Mouse (Mus musculus) liver, embryonic 13.5 days (tissue): ENCODE measurements around the gene Hoxb2. TPM values are rescaled to one million over a fixed set of nuclear protein-coding genes. Genes with fewer than 3 reads are reported as not detected.
A peak's percentile ranks its signal among the peaks of the same experiment; 100 is the strongest.

Source experiments
- ATAC-seq: fragments of 200-750 bp; cut with Nextera tagmentation; 2 replicates; pipeline ENCODE4 v1.8.0; 2017; ENCODE audit warnings: low read depth, mild to moderate bottlenecking, moderate number of reproducible peaks, moderate library complexity
- DNase-seq: peaks from one replicate; pipeline ENCODE4 v3.0.0; 2022
- H3K27ac ChIP-seq: fragments of 300-500 bp; sonication (generic); 2 replicates; pipeline ENCODE4 v1.5.1; 2015; ENCODE audit warnings: moderate library complexity, mild to moderate bottlenecking, inconsistent platforms
- H3K27me3 ChIP-seq: fragments of 300-500 bp; sonication (generic); 2 replicates; pipeline ENCODE4 v1.6.1; 2015; ENCODE audit warnings: mild to moderate bottlenecking, inconsistent platforms
- H3K36me3 ChIP-seq: fragments of 300-500 bp; sonication (generic); 2 replicates; pipeline ENCODE4 v1.6.1; 2015; ENCODE audit warnings: mild to moderate bottlenecking, inconsistent platforms
- H3K4me1 ChIP-seq: fragments of 300-500 bp; sonication (generic); replicated peaks from 2 replicates; pipeline ENCODE4 v1.6.1; 2015; ENCODE audit warnings: inconsistent platforms
- H3K4me2 ChIP-seq: fragments of 300-500 bp; sonication (generic); 2 replicates; pipeline ENCODE4 v1.6.1; 2015; ENCODE audit warnings: inconsistent platforms, mild to moderate bottlenecking, moderate library complexity
- H3K4me3 ChIP-seq: fragments of 300-500 bp; sonication (generic); replicated peaks from 2 replicates; pipeline ENCODE4 v1.5.1; 2015; ENCODE audit warnings: mild to moderate bottlenecking, inconsistent platforms
- H3K9ac ChIP-seq: fragments of 300-500 bp; sonication (generic); 2 replicates; pipeline ENCODE4 v1.6.1; 2015; ENCODE audit warnings: mild to moderate bottlenecking, inconsistent platforms
- H3K9me3 ChIP-seq: fragments of 300-500 bp; sonication (generic); replicated peaks from 2 replicates; pipeline ENCODE4 v1.6.1; 2016; ENCODE audit warnings: inconsistent platforms
- WGBS: fragments of 180-500 bp; shearing (Covaris S2); methylation state at CpG from one replicate; pipeline ENCODE4 v1.1.7; 2015; ENCODE audit not compliant: insufficient replicate concordance; 5-methylcytosine and 5-hydroxymethylcytosine counted together
- polyA plus RNA-seq: library from polyadenylated mRNA; unstranded; fragments of >200 nt; fragmentation: Nextera tagmentation; extraction: Ambion mirVana; gene quantifications from 2 replicates; pipeline ENCODE4 v1.2.1, GENCODE M21; 2015

Gene Hoxb2
- polyA plus RNA-seq, result 1.2 and 1.7 TPM in 2 replicates

DNA sequence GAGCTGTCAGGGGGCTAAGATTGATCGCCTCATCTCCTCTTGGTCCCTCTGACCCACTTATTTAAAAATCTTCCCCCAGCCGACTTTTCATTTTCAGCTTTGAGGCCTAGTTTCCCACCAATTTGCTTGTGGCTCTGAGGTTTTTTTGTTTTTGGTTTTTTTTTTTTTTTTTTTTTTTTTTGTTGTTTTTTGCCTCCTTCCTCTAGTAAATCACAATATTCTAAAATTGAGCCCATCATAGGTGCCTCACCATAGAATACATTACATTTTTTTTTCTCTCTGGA is at the start of gene Hoxb2:
Hoxb2 (plus strand) TSS at position 185 of the 284 bp plus-strand sequence.
- Histone ChIP-seq H3K36me3 (no peaks in the 10 kb centered on the region), H3K4me1 (0 out of 2 replicates have a peak, but pooled peaks cover 4% of the 10 kb centered on the region), H3K4me3 (no peak within 1 kb of the TSS), H3K27me3 (peaks cover 96% of the 10 kb centered on the region), H3K9ac (no peak within 1 kb of the TSS), H3K9me3 (no peaks in the 10 kb centered on the region), H3K27ac (no peak within 1 kb of the TSS), H3K4me2 (no peak within 1 kb of the TSS)
- no peak for ATAC-seq
- DNase-seq, result no peak
- WGBS, result 29% methylated on average over 2 of the region's 2 CpGs

- Histone ChIP-seq H3K9ac (no peak overlapping the region), H3K36me3 (no peaks in the 10 kb centered on the region), H3K9me3 (no peaks in the 10 kb centered on the region), H3K4me3 (no peak overlapping the region), H3K4me2 (no peak overlapping the region), H3K4me1 (peaks cover 4% of the 10 kb centered on the region; the same call in 1 of the 2 replicates), H3K27ac (no peak overlapping the region), H3K27me3 (peaks cover 100% of the 10 kb centered on the region)
- WGBS, result 22% methylated on average over 10 of the region's 10 CpGs
- no peak for DNase-seq
- no peak for ATAC-seq
Measured at GRCm38 (mm10) chr11:96301064-96301431, 49.3 kb upstream of the Hoxb2 start.

GRCm38 (mm10) chr11:96301837-96302236 is 48.5 kb upstream of the Hoxb2 start:
- no peak overlapping the region for H3K27ac ChIP-seq
- no peaks in the 10 kb centered on the region for H3K36me3 ChIP-seq
- H3K4me2 ChIP-seq, result no peak overlapping the region
- DNase-seq (no peak), ATAC-seq (no peak)
- H3K9ac ChIP-seq, result no peak overlapping the region
- H3K27me3 ChIP-seq, result peaks cover 100% of the 10 kb centered on the region
- no peaks in the 10 kb centered on the region for H3K9me3 ChIP-seq
- H3K4me3 ChIP-seq, result no peak overlapping the region
- 13% methylated on average over 15 of the region's 15 CpGs for WGBS
- H3K4me1 ChIP-seq, result peaks cover 4% of the 10 kb centered on the region; the same call in 1 of the 2 replicates

DNA sequence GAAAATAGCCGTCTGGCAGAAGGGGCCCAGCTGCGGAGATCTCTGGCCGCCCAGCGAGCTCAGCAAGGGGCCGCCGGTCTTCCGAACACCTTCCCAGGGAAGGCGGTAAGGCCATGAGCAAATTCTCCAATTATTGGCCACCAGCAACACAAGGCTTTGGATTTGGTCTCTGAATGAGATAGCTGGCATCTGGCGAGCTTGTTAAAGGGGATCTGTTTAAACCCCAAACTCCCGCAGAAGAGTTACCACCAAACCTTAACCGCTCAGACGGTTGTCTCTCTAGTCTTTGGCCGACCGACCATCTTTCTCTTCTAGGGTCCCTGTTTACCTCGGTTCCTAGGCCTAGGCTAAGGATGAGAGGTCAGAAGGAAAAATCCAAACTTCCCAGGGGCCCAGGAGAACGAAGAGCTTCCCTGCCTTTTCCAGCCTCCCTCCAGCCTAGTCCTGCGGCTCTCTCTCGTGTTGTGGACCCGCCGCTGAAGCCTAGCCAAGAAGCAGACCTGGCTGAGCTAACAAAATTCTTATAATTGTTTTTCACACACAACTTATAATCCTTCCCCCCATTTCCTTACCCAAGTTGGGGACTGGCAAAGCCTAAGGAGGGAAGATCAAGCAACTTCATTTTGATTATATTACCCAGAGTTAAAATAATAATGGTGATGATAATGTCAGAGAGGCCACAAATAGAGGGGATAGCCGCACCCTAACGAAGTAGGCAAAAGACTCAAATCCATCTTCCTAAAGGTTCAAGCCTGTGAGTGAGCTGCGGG is 47.8 kb upstream of the Hoxb2 start:
- Histone ChIP-seq H3K9me3 (no peaks in the 10 kb centered on the region), H3K27ac (no peak overlapping the region), H3K4me2 (no peak overlapping the region), H3K4me3 (no peak overlapping the region), H3K36me3 (no peaks in the 10 kb centered on the region), H3K27me3 (peaks cover 100% of the 10 kb centered on the region), H3K9ac (no peak overlapping the region), H3K4me1 (peaks cover 4% of the 10 kb centered on the region; the same call in 1 of the 2 replicates)
- DNase-seq (no peak), ATAC-seq (no peak)
- 29% methylated on average over 23 of the region's 23 CpGs for WGBS

GRCm38 (mm10) chr11:96303151-96304099 is 46.9 kb upstream of the Hoxb2 start, which contains the start of gene Hoxb5:
TSS of gene Hoxb5 (plus strand) at chr11:96303336.
- DNase-seq (no peak), ATAC-seq (no peak)
- Histone ChIP-seq H3K4me1 (peaks cover 4% of the 10 kb centered on the region; the same call in 1 of the 2 replicates), H3K27ac (no peak within 1 kb of the TSS), H3K27me3 (peaks cover 100% of the 10 kb centered on the region), H3K9ac (peak within 1 kb of the TSS; percentile 36), H3K9me3 (no peaks in the 10 kb centered on the region), H3K36me3 (no peaks in the 10 kb centered on the region), H3K4me2 (peak within 1 kb of the TSS; percentile 48), H3K4me3 (peak within 1 kb of the TSS; percentile 30)
- 1% methylated on average over 69 of the region's 69 CpGs for WGBS

DNA sequence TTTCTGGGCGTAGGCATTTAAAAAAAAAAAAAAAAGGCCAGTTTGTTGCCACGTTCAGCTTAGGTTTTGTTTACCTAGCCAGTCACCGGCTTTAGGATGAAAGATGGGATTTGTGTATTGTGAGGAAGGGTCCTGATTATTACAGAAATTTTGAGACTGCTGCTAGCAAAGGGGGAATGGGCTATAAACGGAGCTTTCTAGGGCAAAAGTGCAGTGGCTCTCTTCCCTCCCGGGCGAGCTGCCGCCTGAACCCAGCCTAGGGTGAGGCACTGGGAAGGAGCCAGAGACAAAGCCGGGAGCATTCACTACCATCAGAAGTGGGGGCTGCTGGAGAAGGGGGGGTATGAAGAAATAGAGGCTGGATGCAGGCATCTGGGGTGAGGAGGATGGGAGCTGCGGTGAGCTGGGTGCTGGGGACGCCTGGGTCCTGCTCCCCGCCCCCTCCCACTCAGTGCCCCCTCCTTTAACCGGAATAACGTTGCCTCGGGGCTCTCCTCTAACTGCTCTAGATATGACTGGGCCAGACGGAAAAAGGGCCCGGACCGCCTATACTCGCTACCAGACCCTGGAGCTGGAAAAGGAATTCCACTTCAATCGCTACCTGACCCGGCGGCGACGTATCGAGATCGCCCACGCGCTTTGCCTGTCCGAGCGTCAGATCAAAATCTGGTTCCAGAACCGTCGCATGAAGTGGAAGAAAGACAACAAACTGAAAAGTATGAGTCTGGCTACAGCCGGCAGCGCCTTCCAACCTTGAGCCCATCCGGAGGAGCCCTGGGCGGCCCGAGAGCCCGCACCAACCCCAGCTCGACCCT is 45.7 kb upstream of the Hoxb2 start:
- Histone ChIP-seq H3K27ac (no peak overlapping the region), H3K4me3 (peak overlapping the region; percentile 30), H3K4me1 (peaks cover 4% of the 10 kb centered on the region; the same call in 1 of the 2 replicates), H3K9me3 (no peaks in the 10 kb centered on the region), H3K4me2 (peak overlapping the region; percentile 48), H3K27me3 (peaks cover 100% of the 10 kb centered on the region), H3K9ac (no peak overlapping the region), H3K36me3 (no peaks in the 10 kb centered on the region)
- ATAC-seq (no peak), DNase-seq (no peak)
- 5% methylated on average over 38 of the region's 38 CpGs for WGBS

DNA sequence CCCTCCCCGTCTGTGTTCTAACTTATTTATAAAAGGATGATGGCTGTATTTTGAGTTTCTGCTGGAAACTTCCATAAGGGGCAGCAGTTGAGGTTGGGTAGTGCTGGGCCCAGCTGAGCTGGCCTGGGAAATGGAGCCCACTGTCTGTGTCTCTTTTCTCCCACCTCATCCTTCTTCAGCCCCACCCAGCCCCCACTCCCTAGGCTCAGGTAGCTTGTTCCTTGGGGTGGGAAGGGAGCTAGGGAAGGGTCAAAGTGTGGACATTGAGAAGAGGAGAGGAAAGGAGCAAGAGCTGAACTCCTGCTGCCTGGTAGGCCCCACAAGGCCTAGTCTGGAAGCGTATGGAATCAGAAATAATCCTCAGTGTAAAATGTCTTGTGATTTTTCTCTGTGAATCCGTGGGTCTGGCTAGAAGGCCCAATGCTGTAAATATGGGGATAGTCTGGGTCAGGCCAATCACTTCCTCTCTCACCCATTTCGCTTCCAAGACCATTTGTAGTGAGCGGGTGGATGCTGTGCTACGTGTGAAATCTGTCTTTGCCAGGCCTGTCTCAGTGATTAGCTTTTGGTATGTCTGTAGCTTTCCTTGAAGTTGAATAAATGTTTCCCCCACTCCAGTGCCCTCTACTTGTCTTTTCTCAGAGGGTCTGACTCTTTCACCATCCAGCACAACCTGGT is 44.7 kb upstream of the Hoxb2 start:
- Histone ChIP-seq H3K4me2 (no peak overlapping the region), H3K9me3 (no peaks in the 10 kb centered on the region), H3K27me3 (peaks cover 100% of the 10 kb centered on the region), H3K36me3 (no peaks in the 10 kb centered on the region), H3K4me3 (no peak overlapping the region), H3K4me1 (peaks cover 8% of the 10 kb centered on the region; the same call in 1 of the 2 replicates), H3K9ac (no peak overlapping the region), H3K27ac (no peak overlapping the region)
- DNase-seq, result no peak
- 52% methylated on average over 6 of the region's 6 CpGs for WGBS
- no peak for ATAC-seq

DNA sequence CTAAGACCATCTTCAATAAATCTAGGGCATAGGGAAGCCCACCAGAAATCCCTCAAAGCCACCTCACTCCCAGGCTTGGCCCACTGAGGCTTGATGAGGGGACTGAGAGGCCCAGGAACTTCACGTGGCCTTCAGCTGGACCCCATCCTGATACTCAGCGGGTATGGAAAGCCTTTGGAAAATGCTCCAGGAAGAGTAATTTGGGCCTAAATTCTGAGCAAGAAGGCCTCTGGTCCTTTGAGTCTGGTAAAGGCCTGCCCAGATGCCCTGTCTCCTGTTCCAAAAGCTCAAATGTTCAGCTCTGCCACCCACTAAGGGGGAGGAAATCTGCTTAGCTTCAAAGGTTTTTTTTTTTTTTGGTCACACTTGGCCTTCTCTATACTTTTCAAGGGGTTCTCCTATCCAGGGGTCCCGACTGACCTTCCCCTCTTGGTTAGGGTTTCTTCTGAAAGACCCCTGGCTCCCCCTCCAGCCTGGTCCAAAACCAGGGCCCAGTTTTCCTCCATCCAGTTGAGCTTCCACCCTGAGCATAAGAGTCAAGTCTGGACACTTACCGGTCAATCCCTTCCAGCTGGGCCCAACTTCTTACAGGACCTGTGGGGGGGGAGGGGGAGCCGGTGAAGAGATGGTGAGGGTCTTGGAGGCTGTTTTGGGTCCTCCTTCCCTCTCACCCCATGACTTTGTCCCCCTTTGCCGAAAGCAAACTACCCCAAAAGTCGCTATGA is 44.0 kb upstream of the Hoxb2 start:
- Histone ChIP-seq H3K27ac (no peak overlapping the region), H3K4me3 (no peak overlapping the region), H3K9me3 (no peaks in the 10 kb centered on the region), H3K4me2 (no peak overlapping the region), H3K36me3 (no peaks in the 10 kb centered on the region), H3K27me3 (peaks cover 100% of the 10 kb centered on the region), H3K4me1 (peaks cover 11% of the 10 kb centered on the region), H3K9ac (no peak overlapping the region)
- ATAC-seq, result no peak
- no peak for DNase-seq
- WGBS, result 50% methylated on average over 7 of the region's 7 CpGs

- H3K4me3 ChIP-seq, result no peak overlapping the region
- H3K27me3 ChIP-seq, result peaks cover 100% of the 10 kb centered on the region
- no peaks in the 10 kb centered on the region for H3K9me3 ChIP-seq
- no peak overlapping the region for H3K27ac ChIP-seq
- peaks cover 11% of the 10 kb centered on the region for H3K4me1 ChIP-seq
- no peak for ATAC-seq
- no peak overlapping the region for H3K4me2 ChIP-seq
- DNase-seq, result no peak
- no peaks in the 10 kb centered on the region for H3K36me3 ChIP-seq
- 23% methylated on average over 13 of the region's 13 CpGs for WGBS
- H3K9ac ChIP-seq, result no peak overlapping the region
Measured at GRCm38 (mm10) chr11:96306908-96307269, 43.4 kb upstream of the Hoxb2 start.

DNA sequence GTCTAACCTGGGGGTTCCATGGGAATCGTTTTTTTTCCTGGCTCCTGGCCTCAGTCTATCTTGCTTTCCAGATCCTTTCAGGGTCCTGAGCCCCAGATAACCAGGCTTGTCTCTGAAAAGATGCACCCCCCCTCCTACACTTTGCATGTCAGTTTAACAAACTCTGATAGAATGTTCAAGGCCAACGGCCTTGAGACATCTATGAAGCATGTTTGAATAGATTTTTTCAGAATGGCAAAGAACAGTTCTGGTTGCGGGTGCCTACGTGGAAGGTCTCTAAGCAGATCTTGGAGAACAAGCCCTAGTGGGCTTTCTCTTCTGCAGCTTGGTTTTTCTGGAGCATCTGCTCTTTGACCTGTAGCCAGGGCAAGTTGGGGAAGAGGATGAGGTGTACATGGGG is 41.6 kb upstream of the Hoxb2 start:
- Histone ChIP-seq H3K27ac (no peak overlapping the region), H3K36me3 (no peaks in the 10 kb centered on the region), H3K9me3 (no peaks in the 10 kb centered on the region), H3K4me2 (no peak overlapping the region), H3K9ac (no peak overlapping the region), H3K27me3 (peaks cover 100% of the 10 kb centered on the region), H3K4me1 (peaks cover 10% of the 10 kb centered on the region), H3K4me3 (no peak overlapping the region)
- ATAC-seq, result no peak
- WGBS, result 39% methylated on average over 4 of the region's 4 CpGs
- no peak for DNase-seq
